Mouse (Mus musculus): ENCODE measurements around the gene Nrxn2.

Gene Nrxn2

DNA sequence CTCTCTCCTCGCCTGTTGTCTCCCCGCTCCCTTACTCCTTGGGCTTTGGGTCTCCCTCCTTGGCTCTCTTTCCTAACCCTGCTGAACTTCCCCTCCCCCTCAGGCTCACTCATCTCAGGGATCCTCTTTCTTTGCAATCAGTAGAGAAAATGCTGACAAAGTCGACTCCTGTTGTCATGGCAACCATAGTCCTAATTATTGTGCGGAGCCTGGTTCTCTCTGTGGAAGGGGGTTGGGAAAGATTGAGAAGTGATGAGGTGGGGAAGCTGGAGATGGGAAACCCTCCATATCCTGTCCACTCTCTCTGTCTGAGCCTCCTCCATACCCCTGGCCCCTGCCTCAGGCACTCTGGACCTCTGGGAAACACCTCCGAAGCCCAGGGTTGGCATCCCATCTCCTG is 100.1 kb downstream of the Nrxn2 start:
- DNase-seq (ENCODE audit: low read depth, low spot score), result no peak

DNA sequence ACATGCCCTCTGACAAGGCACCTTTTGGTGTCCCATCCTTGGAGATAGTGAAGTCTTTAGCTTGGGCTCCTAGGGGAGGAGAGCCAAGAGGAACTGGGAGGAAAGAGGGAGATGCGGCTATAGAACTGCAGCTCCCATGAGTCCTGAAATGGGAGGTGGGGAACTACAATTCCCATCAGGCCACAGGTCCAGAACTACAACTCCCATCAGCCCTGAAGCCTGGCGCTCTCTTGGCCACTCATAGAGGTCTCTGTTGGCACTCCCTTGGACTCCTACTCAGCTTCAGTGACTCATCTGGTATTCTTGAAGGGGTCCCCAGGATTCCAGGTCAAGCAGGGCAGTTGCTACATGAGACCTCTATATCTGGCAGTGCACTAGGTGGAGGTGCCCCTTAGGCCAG is 101.0 kb downstream of the Nrxn2 start:
- DNase-seq (ENCODE audit: low read depth, low spot score), result no peak

DNA sequence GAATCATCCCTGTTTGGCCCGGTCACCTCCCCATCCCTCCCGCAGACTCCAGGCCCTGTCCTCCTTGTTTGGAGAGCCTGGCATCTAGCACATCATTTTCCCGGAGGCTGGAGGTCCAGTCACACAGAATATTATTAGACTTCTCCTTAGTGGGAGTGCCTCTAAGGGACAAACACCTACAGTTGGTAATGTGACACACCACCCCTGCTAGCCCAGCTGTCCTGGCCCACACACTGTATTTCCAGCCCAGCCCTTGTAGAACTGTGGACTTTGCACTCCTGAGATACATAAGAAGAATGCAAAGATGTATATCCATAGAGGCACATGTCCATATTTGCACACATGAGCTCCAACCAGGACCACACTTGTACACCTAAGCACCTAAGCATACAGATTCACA is 103.1 kb downstream of the Nrxn2 start:
- no peak for DNase-seq (ENCODE audit: low read depth, low spot score)

DNA sequence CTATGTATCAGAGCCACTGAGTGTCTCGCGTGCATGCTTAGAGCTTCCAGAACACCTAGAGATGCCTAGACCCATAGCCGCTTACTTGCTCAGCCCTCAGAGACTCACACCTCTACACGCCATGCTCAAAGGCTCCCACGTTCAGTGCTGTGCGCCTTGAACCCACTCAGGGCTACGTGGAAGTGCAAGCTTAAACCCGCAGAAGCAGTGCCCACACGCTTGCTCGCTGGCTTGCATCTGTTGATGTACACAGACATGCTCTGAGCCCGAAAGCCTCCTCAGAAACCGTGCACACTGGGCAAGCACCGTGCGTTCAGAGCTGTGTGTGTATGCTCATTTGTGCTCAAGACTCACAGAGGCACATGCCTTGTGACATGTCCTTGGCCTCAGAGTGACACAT is 103.8 kb downstream of the Nrxn2 start:
- no peak for DNase-seq (ENCODE audit: low read depth, low spot score)

DNA sequence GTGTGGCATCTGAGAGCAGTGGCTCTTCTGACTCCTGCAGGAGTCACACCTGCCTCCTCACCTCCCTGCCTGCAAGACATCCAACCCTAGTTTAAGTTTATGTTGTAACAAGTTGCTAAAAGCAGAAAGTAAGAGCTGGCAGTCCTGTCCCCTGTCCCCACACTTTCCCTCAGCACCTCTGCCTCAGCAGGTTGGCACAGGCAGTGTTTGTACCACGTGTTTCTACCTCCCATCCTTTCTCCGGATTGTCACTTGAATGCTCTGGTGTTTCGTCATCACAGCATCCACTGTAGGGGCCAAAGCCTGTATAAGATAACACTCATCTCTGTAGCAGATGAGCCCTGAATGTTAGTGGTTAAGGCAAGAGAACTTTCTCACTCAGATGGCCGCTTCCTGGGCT is 106.5 kb downstream of the Nrxn2 start:
- DNase-seq (ENCODE audit: low read depth, low spot score), result no peak

DNA sequence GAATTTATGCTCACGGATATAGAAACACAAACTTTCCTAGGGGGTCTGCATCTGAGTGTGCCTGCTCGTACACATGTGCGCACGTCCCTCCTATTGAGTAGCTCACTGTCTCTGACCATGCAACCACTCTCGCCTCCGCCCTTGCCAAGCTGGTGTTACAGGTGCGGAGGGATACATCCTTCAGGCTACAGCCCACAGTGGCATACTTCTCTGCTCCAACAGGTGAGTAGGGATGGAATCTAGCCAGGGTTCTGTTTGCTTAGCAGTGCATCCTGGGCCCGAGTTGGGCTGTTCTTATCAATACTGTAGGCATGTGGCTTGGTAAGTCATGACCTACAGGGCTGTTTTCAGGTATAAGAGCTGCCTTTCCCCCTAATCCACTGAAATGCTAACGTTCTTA is 107.5 kb downstream of the Nrxn2 start:
- DNase-seq (ENCODE audit: low read depth, low spot score), result no peak

DNA sequence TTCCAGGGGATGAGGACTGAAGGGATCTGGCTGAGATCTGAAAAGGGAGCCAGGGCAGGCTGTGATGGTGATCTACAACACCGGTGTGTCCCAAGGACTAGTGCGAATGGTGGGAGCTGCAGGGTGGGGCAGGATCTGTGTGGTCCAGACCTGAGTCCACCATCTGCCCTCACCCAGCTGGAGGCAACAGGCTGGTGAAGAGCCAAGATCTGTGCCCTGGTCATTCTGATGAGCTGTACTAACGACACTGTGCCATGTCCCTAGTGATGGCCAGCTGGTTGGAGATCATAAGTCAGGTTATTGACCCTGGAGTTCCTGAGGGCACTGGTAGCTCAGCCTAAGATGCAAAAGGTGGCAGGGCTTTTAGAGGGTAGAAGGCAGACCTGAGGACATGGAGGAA is 108.9 kb downstream of the Nrxn2 start:
- DNase-seq (ENCODE audit: low read depth, low spot score), result no peak

DNA sequence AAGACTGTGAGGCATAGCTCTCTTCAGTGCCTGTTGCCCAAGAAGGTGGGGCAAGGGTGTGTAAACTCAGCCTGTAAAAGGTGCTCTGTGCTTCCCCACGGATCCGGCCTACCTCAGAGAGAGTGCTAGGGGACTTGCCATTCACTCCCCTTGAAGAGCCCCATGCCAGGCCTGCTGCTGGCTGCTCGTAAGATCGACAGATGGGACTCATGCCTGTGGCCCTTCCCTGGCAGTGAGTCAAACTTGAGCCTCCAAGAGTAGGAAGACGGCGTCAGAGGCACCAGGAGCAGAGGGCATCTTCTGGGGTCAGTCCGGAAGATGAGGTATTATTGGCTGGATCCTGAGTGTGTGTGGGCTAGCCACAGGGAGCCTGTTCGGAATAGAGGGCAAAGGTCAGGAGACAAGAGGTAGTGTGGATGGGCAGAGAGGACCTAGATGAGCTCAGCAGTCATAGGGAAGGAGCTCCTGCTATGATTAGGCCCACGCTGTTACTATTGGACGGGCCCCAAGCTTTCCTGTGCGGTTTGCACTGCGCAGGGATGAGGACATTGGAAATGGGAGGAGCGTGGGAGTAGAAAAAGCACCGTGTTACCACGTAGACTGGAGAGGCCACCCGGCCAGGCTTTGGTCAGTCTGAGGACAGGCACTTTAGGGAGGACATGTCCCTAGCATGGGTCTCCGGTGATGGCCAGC is 109.5 kb downstream of the Nrxn2 start:
- DNase-seq (ENCODE audit: low read depth, low spot score), result no peak

DNA sequence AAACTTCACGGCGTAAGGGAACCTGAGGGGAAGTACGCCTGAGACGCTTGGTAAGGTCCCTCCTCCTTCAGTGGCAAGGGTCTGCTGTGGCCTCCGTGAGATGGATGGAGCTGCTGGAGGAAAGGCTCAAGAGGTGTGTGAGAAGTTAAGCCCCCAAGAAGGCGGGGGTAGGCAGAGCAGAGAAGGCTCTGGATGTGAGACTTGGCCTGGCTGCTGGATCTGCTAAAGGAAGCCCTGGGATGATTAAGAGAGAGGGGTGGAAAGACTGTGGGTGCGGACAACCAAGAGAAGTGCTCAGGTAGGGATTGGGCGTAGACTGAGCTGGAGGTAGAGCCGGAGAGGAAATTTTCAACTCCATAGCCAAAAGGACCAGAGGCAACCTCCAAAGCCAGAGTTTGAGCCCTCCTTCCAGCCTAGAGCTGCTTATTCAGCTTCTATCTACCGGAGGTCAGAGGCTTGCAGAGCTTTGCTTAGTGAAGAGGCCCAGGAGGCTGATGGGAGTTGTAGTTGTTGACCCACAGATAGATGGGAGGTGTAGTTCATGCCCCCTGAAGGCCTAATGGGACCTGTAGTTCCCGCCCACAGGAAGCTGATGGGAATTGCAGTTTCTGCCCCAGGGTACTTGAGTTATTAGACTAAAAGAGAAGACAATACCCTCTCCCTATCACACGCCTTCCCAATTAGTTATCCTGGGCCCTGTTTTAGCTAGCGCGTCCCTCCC is 110.9 kb downstream of the Nrxn2 start:
- DNase-seq (ENCODE audit: low read depth, low spot score), result peak; percentile 57

DNA sequence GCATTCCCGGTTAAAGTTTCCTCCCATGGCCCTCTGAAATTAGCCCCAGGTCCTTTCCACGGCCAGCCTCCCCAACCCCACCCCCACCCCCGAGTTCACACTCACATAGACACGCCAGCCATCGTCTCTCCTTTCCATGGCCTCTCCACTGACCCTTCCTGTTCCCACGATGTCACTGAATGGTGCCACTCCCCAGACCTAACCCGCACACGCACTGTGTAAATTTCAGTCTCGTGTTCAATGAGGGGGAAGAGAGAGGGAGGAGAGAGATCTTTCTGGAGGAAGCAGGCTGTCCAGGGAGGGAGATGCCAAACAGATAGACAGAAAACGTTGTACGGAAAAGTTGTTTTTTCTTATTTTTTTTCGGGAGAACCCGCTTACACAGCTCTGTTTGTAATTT is 111.8 kb downstream of the Nrxn2 start:
- DNase-seq (ENCODE audit: low read depth, low spot score), result no peak

DNA sequence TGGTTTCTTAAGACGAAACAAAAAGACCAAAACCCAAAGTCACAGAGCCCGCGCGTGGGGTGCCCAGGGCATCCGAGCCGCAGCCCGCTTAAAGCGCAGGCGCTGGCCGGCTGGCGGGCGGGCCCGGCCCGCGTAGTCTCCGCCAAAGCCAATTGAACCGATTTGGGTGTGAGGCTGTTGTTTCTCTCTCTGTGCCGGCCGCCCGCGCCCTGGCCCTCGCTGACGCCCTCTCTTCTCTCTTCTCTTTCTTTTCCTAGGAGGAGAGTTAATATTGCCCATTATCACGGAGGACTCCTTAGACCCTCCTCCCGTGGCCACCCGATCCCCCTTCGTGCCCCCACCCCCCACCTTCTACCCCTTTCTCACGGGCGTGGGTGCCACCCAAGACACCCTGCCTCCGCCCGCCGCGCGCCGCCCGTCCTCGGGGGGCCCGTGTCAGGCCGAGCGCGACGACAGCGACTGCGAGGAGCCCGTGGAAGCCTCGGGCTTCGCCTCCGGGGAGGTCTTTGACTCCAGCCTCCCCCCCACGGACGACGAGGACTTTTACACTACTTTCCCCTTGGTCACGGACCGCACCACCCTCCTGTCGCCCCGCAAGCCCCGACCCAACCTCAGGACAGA is 112.6 kb downstream of the Nrxn2 start:
- no peak for DNase-seq (ENCODE audit: low read depth, low spot score)

DNA sequence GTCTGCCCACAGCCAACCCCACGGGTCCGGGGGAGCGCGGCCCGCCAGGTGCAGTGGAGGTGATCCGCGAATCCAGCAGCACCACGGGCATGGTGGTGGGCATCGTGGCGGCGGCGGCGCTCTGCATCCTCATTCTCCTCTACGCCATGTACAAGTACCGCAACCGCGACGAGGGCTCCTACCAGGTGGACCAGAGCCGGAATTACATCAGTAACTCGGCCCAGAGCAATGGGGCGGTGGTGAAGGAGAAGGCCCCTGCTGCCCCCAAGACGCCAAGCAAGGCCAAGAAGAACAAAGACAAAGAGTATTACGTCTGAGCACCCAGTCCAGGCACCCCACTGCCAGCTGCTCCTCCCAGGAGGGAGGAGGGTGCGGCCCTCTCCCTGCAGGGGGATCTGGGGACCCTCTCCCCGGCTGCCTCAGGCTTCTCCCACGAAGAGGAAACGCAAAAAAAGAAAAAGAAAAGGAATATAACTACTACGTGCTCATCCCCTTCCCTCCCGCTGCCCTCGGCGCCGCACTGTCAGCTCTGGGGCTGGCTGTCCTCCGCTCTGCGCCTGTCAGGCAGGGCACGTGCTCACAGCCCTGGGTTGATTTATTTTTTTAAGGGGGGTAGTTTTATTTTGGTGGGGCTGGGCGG is 113.4 kb downstream of the Nrxn2 start:
- DNase-seq (ENCODE audit: low read depth, low spot score), result no peak

DNA sequence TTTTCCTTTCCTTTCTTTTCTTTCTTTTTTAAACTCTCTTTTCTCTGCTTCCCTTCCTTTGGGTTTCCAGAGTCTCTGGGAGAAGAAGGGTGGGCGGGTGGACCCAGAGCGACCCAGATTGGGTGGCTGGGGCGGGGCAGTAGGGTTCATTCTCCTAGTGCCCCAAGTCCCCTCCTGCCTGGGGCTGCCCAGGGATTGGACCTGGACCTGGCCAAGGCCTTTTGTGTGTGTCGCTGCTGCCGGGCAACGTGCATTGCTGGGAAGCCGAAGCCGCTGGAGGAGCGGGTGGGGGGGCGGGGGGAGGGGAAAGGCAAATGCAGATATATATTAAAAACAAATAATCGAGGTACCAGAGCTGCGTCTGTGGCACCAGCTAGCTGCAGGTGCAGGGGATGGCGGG is 114.1 kb downstream of the Nrxn2 start:
- no peak for DNase-seq (ENCODE audit: low read depth, low spot score)

DNA sequence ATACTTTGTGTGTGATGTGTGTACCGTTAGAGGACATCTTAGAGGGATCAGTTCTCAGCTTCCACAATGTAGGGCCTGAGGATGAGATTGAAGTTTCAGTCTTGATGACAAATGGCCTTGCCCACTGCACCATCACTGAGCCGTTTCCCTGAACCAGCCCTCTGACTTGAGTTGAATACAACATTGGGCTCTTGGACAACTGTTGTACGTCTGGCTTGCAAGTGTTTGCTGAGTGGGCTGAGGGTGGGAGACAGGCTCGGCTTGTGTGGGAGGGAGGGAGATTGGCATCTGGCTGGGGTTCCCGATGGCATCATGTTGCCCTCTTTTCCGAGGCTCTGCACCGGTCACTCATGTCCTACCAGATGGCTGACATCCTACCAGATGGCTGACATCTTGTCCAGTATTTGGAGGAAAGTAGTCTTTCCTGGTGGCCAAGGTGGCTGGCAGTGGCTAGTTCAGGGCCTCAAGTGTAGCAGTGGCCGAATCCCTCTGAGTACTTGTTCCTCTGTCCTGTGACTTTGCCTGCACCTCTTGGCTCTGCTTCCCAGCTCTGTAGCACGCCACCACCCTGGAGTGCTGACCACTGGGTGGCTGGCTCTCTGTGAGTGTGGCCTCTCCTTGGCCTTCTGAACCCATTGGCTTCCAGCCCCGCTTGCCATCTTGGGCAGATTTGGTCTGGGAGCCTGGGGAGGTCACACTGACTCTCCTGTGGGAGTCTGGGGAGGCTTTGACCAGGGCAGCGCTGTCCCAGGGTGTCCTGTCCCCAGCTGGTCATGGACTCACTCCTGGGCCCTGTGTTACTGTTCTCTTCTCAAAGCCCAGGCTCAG is 115.0 kb downstream of the Nrxn2 start:
- no peak for DNase-seq (ENCODE audit: low read depth, low spot score)

DNA sequence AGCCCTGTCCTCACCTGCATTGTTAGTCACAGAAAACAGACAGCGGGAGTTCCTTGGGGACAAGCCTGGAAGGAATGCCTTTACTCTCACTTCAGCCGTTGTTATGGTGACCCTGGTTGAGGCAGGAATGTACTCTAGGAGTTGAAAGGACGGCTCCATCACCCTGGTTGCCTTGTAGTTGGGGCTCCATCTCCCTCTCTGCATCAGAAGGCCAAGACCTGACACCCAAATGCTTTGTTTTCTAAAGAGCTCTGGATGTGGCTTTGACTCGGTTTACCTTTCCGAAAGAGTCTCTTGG is 115.5 kb downstream of the Nrxn2 start:
- no peak for DNase-seq (ENCODE audit: low read depth, low spot score)

DNA sequence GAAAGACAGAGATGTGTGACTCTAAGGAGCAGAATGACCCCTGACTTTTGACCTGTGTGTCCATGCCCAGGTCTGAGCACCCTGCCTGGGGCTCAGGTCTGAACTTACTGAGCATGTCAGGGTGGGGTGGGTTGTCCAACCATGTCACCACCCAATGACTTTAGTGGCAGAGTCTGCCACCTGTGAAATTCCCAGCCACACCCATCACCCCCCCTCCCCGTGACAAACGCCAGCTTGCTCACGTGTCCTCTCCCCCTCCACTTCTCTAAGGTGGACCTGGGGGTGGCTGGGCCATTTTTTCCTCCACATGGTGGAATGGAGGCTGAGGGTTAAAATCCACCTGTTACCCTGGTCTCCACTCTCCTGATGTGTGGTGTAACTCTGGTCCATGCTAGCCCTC is 117.7 kb downstream of the Nrxn2 start:
- no peak for DNase-seq (ENCODE audit: low read depth, low spot score)

DNA sequence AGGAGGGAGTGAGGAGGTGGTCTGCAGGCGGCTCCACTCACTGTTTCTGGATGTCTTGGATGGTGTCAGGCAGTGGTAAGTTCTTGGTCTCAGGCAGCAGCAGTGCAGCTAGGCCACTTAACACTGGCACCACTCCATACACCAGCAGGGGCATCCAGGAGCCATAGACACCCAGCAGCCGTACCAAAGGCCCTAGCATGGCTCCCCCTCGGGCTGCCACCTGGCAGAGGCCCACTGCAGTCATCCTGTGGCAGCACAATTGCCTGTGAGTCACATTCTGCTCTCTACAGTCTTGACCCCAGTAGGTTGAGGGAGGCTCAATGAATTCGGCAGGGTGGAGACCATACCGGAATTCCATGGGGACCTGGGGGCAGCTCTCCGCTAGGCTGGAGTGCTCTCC is 118.2 kb downstream of the Nrxn2 start:
- no peak for DNase-seq (ENCODE audit: low read depth, low spot score)

DNA sequence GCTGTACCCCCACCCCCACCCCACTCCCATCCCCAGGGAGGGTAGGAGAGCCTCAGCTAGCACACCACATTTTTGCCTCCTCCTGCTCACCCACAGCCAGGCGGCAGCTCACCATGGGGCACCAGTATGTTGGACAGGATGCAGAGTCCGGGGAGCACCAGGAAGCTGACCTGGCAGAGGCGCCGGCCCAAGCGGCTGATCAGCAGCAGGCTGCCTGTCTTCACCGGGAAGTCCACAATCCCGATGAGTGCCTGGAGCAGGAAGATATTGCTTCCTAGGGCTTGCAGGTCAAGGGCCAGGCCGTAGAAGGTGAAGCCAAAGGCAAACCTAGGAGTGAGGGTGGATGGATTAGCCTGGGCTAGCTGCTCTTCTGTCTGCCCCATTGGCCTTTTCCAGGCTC is 119.0 kb downstream of the Nrxn2 start:
- no peak for DNase-seq (ENCODE audit: low read depth, low spot score)

DNA sequence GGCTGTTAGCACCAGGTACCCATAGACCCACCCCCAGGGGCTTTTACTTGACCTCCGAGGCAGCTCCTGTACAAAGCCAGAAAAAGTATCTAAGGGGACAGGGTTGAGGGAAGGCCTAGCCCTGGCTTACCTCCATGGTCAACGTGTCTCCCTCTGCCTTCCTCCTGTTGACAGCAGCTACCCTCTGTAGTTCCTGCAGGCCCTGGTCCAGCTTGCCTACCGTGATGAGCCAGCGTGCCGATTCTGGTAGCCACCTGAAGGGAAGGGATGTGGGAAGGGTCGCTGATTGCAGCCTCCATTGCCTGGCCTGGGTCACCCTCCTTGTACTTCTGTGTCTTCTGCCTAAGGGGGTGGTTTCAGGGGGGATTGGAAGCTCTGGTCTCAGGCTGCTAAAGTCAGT is 120.0 kb downstream of the Nrxn2 start:
- no peak for DNase-seq (ENCODE audit: low read depth, low spot score)

DNA sequence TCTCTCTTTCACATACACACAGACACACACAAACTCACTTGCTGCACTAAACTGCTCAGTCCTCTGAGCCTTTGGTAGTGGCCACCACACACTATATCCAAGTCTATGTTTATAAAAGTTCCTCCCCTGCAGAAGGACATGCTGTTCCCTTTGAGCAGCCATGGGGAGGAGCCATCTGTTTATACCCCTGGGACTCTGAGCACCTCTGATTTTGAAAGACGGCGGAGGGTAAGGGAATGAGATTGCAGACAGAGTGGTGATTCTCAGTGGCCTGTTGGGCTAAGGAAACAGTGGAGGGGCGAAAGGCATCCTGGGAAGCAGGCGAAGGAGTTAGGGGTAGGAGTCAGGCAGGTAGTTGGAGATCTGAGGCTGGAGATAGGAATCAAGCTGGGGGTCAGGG is 121.1 kb downstream of the Nrxn2 start:
- DNase-seq (ENCODE audit: low read depth, low spot score), result no peak

DNA sequence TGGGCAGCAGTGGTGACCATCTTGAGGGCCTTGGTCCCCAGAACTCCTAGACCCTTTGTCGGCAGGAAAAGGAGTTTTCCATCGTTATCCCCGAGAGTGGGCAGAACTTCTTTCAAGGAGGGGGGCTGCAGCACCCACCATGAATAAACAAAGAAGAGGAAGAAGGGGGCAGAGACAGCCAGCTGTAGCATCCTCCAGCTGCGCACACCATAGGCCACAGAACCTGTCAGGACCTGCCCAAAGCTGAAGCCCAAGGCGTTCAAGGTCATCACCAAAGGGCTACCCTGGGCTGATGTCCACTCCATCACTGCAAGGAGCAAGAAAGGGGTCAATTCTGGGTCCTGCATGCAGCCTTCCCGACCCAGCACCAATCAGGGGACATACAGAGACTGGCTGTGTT is 121.7 kb downstream of the Nrxn2 start:
- DNase-seq (ENCODE audit: low read depth, low spot score), result no peak

DNA sequence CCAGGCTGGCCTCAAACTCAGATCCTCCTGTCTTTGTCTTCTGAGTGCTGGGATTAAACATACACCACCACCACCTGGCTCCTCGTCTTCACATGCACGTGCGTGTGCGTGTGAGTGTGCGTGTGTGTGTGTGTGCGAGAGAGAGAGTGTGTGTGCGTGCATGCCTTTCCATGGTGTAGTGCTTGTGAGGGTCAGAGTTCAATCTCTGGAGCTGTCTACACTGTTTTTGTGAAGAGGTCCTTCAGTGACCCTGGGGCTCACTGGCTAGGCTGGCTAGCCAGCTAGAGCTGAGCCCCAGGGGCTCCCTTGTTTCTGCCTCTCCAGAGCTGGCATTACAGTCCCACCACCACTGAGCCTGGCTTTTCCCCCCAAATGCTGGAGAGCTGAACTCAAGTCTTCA is 123.0 kb downstream of the Nrxn2 start:
- no peak for DNase-seq (ENCODE audit: low read depth, low spot score)
